Comparison of ENCODE assay signal across 9 mouse cellular contexts in the genomic region with DNA sequence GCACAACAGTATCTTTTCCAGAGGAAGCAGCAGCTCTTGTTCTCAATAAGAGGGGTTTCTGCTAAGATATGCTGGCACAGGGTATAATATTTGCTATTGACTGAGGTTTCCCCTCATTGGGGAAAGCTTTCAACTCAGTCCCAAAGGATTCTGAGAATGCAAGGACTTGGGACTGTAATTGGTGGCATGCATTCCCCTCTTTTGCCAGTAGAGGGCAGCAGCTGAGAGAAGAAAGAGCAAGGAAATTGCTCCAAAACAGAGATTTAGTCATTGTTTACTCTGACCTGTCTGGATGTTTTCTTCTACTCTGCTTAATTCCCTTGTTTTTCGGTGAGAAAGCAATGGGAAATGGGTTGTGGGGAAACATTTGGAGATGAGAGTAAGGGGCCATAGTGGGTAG. TPM values are rescaled to one million over a fixed set of nuclear protein-coding genes. Genes with fewer than 3 reads are reported as not detected.
DNase-seq lines count a peak whose midpoint lies in the region.
"Had no signal": no experiment of that assay in that cellular context is flagged by ENCODE, and none has a peak within 500 bp of the region (broad histone marks: within the 10 kb centered on the region; RNA-seq: fewer than 3 reads in every experiment).

No protein-coding gene starts in this region.

- intact Hi-C loops in heart, postnatal 10 days (cut with DNase I), result no loop called here

- H3K27me3 ChIP-seq in heart, embryonic 10.5 days (ENCODE audit: insufficient read depth, poor library complexity, severe bottlenecking), result no peaks in the 10 kb centered on the region
- H3K27me3 ChIP-seq: hindbrain, embryonic 15.5 days had no signal

- WGBS in heart, embryonic 10.5 days, result 25% methylated on average over 1 of the region's 1 CpGs

- no peaks in the 10 kb centered on the region for H3K36me3 ChIP-seq in heart, embryonic 10.5 days
- H3K36me3 ChIP-seq: hindbrain, embryonic 15.5 days had no signal

- no peak overlapping the region for H3K27ac ChIP-seq in heart, embryonic 10.5 days
- H3K27ac ChIP-seq: hindbrain, embryonic 15.5 days had no signal

- H3K4me3 ChIP-seq in heart, embryonic 10.5 days, result no peak overlapping the region
- H3K4me3 ChIP-seq: hindbrain, embryonic 15.5 days had no signal

- DNase-seq in heart, postnatal 10 days, result peak; percentile 3 to 18
- DNase-seq in heart, embryonic 10.5 days (ENCODE audit: low spot score), result no peak
- peak; percentile 9 to 55 for DNase-seq in spleen, postnatal 10 days (ENCODE audit: low spot score in 2 of 2)
- no peak for DNase-seq in spleen, postnatal 36 days (ENCODE audit: low spot score in 2 of 2)
- DNase-seq in adrenal gland, postnatal 10 days, result peak; percentile 54
- DNase-seq in layer of hippocampus, postnatal 10 days (ENCODE audit: low spot score in 2 of 2), result peak; percentile 13 to 26
- peak; percentile 24 for DNase-seq in thymus, postnatal 0 days (ENCODE audit: low spot score)
- DNase-seq in gastrocnemius, postnatal 25 days, result no peak

- no peaks in the 10 kb centered on the region for H3K9me3 ChIP-seq in heart, embryonic 10.5 days
- H3K9me3 ChIP-seq: hindbrain, embryonic 15.5 days had no signal

- H3K4me1 ChIP-seq in heart, embryonic 10.5 days, result no peaks in the 10 kb centered on the region
- H3K4me1 ChIP-seq: hindbrain, embryonic 15.5 days had no signal

RNA-seq across cellular contexts. Expression of a gene that starts 35.6 kb away (rescaled TPM):
- total RNA-seq in heart, postnatal 10 days (2021), result not detected
- not detected in 2 replicates for polyA plus RNA-seq in heart, embryonic 10.5 days (2016; fragmentation: Nextera tagmentation; extraction: Ambion mirVana)
- total RNA-seq in adrenal gland, postnatal 10 days (2021), result under 1 TPM; 0.66 to 0.70 TPM
- total RNA-seq in layer of hippocampus, postnatal 10 days (2021), result 1 to 10 TPM; 1.3 to 2.8 TPM
- 0.03 TPM in 1 of 2 replicates, not detected in the other for polyA plus RNA-seq in thymus, postnatal 0 days (2015; fragmentation: Nextera tagmentation; extraction: Ambion mirVana)
- total RNA-seq in gastrocnemius, postnatal 25 days (2021), result not detected
- polyA plus RNA-seq: hindbrain, embryonic 15.5 days had no signal

RNA-seq across cellular contexts. Expression of a gene that starts 55.0 kb away (rescaled TPM):
- not detected for total RNA-seq in heart, postnatal 10 days (2021)
- polyA plus RNA-seq in heart, embryonic 10.5 days (2016; fragmentation: Nextera tagmentation; extraction: Ambion mirVana), result not detected in 2 replicates
- not detected for total RNA-seq in adrenal gland, postnatal 10 days (2021)
- total RNA-seq in layer of hippocampus, postnatal 10 days (2021), result not detected
- not detected in 2 replicates for polyA plus RNA-seq in thymus, postnatal 0 days (2015; fragmentation: Nextera tagmentation; extraction: Ambion mirVana)
- not detected for total RNA-seq in gastrocnemius, postnatal 25 days (2021)
- polyA plus RNA-seq: hindbrain, embryonic 15.5 days had no signal

Comparison
In these comparisons a context has a peak if more than half of its experiments do, and no peak if none do; other contexts are left out.
1. DNase-seq: peak in heart, postnatal 10 days (2 of 2), spleen, postnatal 10 days (2 of 2), adrenal gland, postnatal 10 days (single experiment), layer of hippocampus, postnatal 10 days (2 of 2) and thymus, postnatal 0 days (single experiment); none in heart, embryonic 10.5 days (single experiment), spleen, postnatal 36 days (0 of 2) and gastrocnemius, postnatal 25 days (single experiment).